Mouse (Mus musculus): Measurements from ENCODE around the gene Eme1.

Eme1 gene

GRCm38 (mm10) chr11:94600447-94600846, 53.3 kb downstream of the Eme1 start:
- CTCF ChIA-PET, result no interaction called here

- CTCF ChIA-PET, result no interaction called here
Measured at GRCm38 (mm10) chr11:94598437-94599120, 55.2 kb downstream of the Eme1 start.

- CTCF ChIA-PET, result no interaction called here
Measured at GRCm38 (mm10) chr11:94597319-94597718, 56.4 kb downstream of the Eme1 start.

- CTCF ChIA-PET, result interaction anchor here (1.4 kb wide), 1 partner anchor 16 kb away, joined by 5 read pairs; no protein-coding TSS in a partner anchor
Measured at GRCm38 (mm10) chr11:94596311-94596852, 57.4 kb downstream of the Eme1 start.

Data from spleen, embryonic (tissue).